Mouse (Mus musculus) heart, postnatal 25 days (tissue): ENCODE results near the gene Tmem213. TPM values are rescaled to one million over a fixed set of nuclear protein-coding genes. Genes with fewer than 3 reads are reported as not detected.
A peak's percentile ranks its signal among the peaks of the same experiment; 100 is the strongest.

Source experiments
- DNase-seq: peaks from one replicate; pipeline ENCODE4 v3.0.0; 2022; ENCODE audit warnings: low spot score
- intact Hi-C: fragments of 180-260 bp; cut with DNase I; formaldehyde crosslinking; loops from one replicate; pipeline ENCODE4 v1.15.1; 2025
- total RNA-seq, 2 experiments: library from RNA; stranded (reverse); gene quantifications; 2 replicates each; pipeline ENCODE4 v1.2.3; 2021

The Tmem213 gene
- total RNA-seq, 2 experiments from 2014 or later: not detected

GRCm38 (mm10) chr6:38109871-38110270 is 816 bp downstream of the Tmem213 start:
- intact Hi-C loops: no loop called here
- DNase-seq: no peak

- intact Hi-C loops: no loop called here
Measured at GRCm38 (mm10) chr6:38110859-38111258, 1.8 kb downstream of the Tmem213 start.

GRCm38 (mm10) chr6:38116107-38116770 is 7.2 kb downstream of the Tmem213 start:
- intact Hi-C loops: no loop called here
- DNase-seq: no peak

More at GRCm38 (mm10) chr6:38110859-38111258, 1.8 kb downstream of the Tmem213 start:
- DNase-seq: no peak

DNA sequence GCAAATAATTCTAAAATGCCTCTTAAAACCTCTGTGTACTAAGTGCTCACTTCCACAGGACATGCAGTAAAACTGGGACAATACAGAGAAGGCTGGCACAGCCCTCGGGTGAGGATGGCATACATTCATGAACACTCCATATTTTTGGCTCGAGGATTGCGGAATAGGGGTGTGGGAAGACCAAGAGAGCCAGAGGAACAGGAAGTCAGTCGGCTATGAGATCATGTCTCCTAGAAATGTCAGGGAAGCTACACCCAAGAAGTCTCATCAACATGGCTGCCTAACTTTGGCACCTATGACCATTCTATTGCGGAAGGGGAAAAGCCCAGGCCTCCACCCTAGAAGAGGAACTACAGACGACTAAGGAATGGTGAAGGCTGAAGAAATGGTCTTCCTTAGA is 9.3 kb downstream of the Tmem213 start:
- DNase-seq: no peak
- intact Hi-C loops: no loop called here

DNA sequence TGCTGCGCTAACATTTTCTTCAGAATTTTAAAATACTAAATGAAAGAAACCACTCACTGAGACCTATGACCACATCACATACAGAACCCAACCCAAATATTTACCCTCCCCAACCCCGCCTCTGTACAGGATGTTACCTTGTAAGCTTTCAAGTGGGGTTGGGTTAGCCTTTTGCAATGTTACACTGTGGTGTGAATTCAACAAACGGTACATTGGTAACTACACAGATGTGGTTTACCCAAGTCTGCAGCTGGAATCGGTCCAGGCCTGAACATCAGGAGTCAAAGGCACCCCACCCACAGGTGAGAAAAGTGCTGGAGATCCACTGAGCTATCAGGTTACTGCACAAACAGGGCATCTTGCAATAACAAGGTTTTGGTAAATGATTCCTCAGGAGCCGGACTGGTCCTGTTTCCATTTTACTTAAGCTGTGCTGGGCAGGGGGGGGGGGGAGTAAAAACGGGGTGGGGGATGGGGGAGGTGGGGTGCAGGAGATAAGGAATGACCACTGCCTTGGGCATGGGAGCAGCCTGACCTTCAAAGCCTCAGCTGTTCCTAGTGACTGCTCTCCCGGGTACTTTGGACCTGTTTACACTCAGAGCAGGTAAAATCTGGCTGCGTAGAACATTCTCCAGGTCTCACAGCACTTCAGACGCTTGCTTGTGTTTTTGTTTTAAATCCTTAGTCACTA is 11.8 kb downstream of the Tmem213 start:
- intact Hi-C loops: no loop called here

GRCm38 (mm10) chr6:38121843-38122242 is 12.8 kb downstream of the Tmem213 start:
- no peak for DNase-seq
- intact Hi-C loops: no loop called here

More for the DNA sequence above, 11.8 kb downstream of the Tmem213 start:
- DNase-seq: no peak

DNA sequence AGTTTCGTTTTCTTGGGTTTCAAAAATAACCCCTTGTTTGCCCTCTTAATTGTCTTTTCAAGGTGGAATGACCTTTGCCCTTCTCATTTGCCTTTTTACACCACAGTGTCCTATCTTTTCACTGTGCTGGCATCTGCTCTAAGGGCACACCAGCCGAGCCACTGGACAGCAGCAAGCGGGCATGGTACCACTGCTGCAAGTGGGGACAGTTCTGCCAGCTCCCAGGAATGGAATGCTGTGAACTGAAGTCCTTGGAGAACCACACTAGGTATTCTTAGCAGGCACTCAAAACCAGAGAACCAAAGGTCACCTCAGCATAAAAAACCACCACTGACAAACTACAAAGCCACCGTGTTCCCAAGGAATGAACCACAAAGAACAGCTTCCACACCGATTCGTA is 13.7 kb downstream of the Tmem213 start:
- intact Hi-C loops: no loop called here

GRCm38 (mm10) chr6:38123471-38124206 is 14.6 kb downstream of the Tmem213 start:
- intact Hi-C loops: no loop called here
- DNase-seq: no peak

More for the DNA sequence above, 13.7 kb downstream of the Tmem213 start:
- DNase-seq: no peak

- intact Hi-C loops: no loop called here
- DNase-seq: no peak
Measured at GRCm38 (mm10) chr6:38124207-38124835, 15.3 kb downstream of the Tmem213 start, which contains the start of gene Atp6v0a4. TSS of gene Atp6v0a4 (minus strand) at chr6:38124586.

DNA sequence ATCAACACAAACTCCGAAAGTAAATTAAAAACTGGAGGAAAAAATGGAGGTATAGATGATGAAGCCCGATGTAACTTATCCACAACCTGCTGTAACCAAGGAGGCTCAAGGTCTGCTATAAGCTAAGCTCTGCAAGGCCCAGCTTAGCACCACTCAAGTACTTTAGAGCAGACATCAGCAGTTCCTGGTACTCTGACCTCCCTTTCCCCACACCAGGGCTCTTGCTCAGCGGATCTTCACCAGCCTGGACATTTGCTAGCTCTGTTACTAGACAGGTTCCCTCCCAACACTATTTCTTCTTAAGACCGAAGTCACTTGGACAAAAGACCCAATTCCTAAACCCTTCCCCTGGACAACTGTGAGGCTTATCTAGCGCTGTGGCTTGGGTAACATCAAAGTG is 15.8 kb downstream of the Tmem213 start:
- intact Hi-C loops: no loop called here
- no peak for DNase-seq

- intact Hi-C loops: no loop called here
- DNase-seq: no peak
Measured at GRCm38 (mm10) chr6:38125462-38125861, 16.4 kb downstream of the Tmem213 start.

- no peak for DNase-seq
- intact Hi-C loops: no loop called here
Measured at GRCm38 (mm10) chr6:38128115-38128514, 19.1 kb downstream of the Tmem213 start.

- DNase-seq: no peak
- intact Hi-C loops: no loop called here
Measured at GRCm38 (mm10) chr6:38129883-38130282, 20.8 kb downstream of the Tmem213 start.

DNA sequence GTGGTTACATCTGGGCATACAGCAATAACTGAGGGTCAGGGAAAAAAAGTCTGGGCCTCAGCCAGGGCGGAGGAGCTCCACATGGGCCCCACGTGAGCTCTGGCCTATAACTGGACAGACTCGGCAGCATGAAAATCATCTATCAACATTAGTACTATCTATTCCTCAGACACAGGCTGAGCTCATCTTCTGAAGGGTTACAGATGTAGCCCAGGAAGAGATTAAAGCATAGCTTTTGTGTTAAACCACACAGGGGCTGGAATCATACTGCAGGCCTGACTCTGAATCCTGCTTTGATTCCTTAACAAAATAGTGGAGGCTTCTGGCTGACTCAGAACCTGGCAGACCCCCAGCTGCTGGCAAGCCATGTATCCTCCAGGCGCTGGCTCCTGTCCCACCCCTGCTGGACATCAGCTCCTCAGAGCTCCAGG is 22.8 kb downstream of the Tmem213 start:
- DNase-seq: peak; percentile 55
- intact Hi-C loops: no loop called here

DNA sequence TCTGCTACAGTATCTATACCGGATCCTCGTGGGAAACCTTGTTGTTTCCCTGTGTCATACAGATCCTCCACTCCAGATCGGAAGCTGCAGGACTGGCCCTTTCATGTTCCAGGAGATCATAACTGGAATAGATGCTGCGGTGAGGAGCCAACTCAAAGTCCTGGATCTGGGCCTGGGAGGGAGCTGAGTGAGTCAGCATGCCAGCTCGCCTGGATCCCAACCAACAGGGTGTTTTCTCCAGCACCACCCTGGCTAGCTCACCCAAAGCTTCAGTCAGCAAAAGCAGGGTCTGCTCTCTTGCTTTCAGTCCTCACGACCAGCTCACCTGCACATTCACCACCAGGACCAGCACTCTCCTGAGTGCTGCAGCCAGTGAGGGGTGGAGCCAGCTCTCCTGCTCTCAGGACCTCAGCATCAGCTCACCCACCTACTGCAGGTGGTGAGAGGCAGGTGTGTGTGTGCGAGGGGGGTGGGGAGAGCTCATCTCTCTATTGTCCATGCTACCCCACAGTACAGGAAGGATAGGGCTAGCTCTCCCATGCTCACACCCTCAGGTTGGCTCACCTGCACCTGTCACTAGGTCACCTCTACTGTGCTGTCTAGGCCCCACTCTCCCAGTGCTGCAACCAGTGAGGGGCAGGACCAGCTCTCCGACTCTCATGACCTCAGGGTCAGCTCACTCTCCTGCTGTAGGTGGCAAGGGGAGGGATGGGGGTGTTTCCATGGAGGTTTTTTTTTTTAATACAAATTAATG is 25.9 kb downstream of the Tmem213 start:
- no peak for DNase-seq
- intact Hi-C loops: no loop called here

DNA sequence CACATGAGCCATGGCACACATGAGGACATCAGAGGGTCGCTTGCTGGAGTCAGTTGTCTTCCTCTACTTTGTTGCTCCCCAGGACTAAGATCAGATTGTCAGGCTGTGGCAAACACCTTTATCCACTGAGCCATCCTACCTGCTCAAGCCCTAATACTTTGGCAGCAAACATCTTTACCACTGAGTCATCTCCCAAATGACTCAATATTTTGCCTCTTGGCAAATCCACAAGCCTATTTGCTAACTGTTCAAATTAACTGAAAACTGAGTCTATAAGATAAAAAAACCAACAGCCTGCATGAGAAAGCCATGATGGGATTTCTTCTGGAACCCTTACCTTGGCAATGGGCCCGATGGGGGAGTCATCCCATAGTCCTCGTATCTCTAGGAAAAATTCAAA is 30.0 kb downstream of the Tmem213 start:
- no peak for DNase-seq
- intact Hi-C loops: no loop called here

DNA sequence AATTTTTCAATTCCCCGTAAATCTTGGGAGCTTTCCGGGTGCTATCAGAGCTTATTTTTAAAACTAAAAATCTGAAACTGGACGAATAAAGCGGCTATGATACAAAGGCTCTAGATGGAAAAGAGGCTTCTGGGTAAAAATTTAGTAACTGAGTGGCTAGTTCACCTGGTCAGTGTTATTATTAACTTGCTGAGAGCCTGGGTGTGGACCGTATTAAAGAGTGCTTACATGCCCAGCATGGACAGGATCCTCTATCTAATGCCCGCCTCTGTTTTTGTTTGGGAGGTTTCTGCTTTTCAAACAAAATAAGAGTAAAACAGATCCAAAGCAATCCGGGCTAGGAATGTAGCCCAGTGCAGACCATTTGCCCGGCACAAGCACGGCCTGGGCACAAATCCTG is 31.3 kb downstream of the Tmem213 start:
- intact Hi-C loops: no loop called here
- DNase-seq: no peak

- peak; percentile 61 for DNase-seq
- intact Hi-C loops: no loop called here
Measured at GRCm38 (mm10) chr6:38144161-38144998, 35.3 kb downstream of the Tmem213 start.
